Mouse (Mus musculus) ES-CJ7 (cell line): ENCODE data around the gene Trio.

Experiments used
- DNase-seq: peaks from one replicate; pipeline ENCODE4 v3.0.0; 2011; ENCODE audit warnings: low read depth, low spot score

Trio gene

GRCm38 (mm10) chr15:27991892-27992593 lies 33.6 kb downstream of the Trio start:
- no peak for DNase-seq

- DNase-seq, result no peak
Measured at GRCm38 (mm10) chr15:27991066-27991701, 34.5 kb downstream of the Trio start.

- no peak for DNase-seq
Measured at GRCm38 (mm10) chr15:27987979-27988378, 37.7 kb downstream of the Trio start.

- no peak for DNase-seq
Measured at GRCm38 (mm10) chr15:27984881-27985280, 40.8 kb downstream of the Trio start.

GRCm38 (mm10) chr15:27981764-27982500 lies 43.7 kb downstream of the Trio start:
- DNase-seq, result no peak

- no peak for DNase-seq
Measured at GRCm38 (mm10) chr15:27981258-27981657, 44.4 kb downstream of the Trio start.

- no peak for DNase-seq
Measured at GRCm38 (mm10) chr15:27980436-27980835, 45.2 kb downstream of the Trio start.

- DNase-seq, result no peak
Measured at GRCm38 (mm10) chr15:27976950-27977349, 48.7 kb downstream of the Trio start.

- no peak for DNase-seq
Measured at GRCm38 (mm10) chr15:27976366-27976765, 49.3 kb downstream of the Trio start.

GRCm38 (mm10) chr15:27974637-27975036 lies 51.0 kb downstream of the Trio start:
- DNase-seq, result no peak

GRCm38 (mm10) chr15:27968183-27968582 lies 57.5 kb downstream of the Trio start:
- DNase-seq, result peak; percentile 6

GRCm38 (mm10) chr15:27967128-27967876 lies 58.3 kb downstream of the Trio start:
- no peak for DNase-seq

- DNase-seq, result no peak
Measured at GRCm38 (mm10) chr15:27964877-27965276, 60.8 kb downstream of the Trio start.

GRCm38 (mm10) chr15:27963506-27963905 lies 62.1 kb downstream of the Trio start:
- DNase-seq, result no peak

- no peak for DNase-seq
Measured at GRCm38 (mm10) chr15:27960642-27961041, 65.0 kb downstream of the Trio start.

GRCm38 (mm10) chr15:27957867-27958266 lies 67.8 kb downstream of the Trio start:
- no peak for DNase-seq

GRCm38 (mm10) chr15:27955614-27956013 lies 70.0 kb downstream of the Trio start:
- no peak for DNase-seq

- no peak for DNase-seq
Measured at GRCm38 (mm10) chr15:27954356-27954755, 71.3 kb downstream of the Trio start.

- DNase-seq, result no peak
Measured at GRCm38 (mm10) chr15:27953570-27953969, 72.1 kb downstream of the Trio start.

GRCm38 (mm10) chr15:27951195-27951594 lies 74.5 kb downstream of the Trio start:
- DNase-seq, result no peak

GRCm38 (mm10) chr15:27949196-27949595 lies 76.5 kb downstream of the Trio start:
- DNase-seq, result no peak

GRCm38 (mm10) chr15:27947880-27948279 lies 77.8 kb downstream of the Trio start:
- no peak for DNase-seq
